Mouse (Mus musculus) C2C12 (cell line): ENCODE results near the gene Pdzd2.

Experiments used
- CEBPB ChIP-seq: IDR thresholded peaks from one replicate; pipeline ENCODE4 v1.6.1; 2011; ENCODE audit warnings: low read depth, mild to moderate bottlenecking, control low read depth, moderate library complexity
- CTCF ChIP-seq: IDR thresholded peaks from one replicate; pipeline ENCODE4 v1.5.1; 2011; ENCODE audit not compliant: control insufficient read depth, insufficient read depth, insufficient read length

DNA sequence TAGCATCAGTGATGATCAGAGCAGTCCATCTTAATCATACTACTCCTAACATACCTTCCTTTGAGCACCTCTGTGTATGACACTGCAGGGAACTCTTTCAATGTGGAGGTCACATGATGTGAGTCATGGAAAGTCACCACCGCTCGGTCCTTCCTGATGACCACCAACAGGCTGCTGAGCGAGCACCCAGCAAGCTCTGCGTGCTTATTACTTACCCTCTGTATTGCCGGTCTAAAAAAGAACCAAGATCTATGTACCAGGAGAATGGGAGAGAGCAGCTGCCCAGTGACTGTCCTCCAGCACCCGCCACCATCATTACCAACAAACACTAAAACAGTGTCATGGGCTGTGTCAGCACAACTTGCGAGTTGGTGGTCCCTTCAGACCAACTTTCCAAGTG lies 84.4 kb downstream of the Pdzd2 start:
- TF ChIP-seq CEBPB (no peak), CTCF (no peak)
